Mouse (Mus musculus): Measurements from ENCODE around the gene Iapp. TPM values are rescaled to one million over a fixed set of nuclear protein-coding genes. Genes with fewer than 3 reads are reported as not detected.
"Not testable (repeated sequence)": the region's sequence is repeated elsewhere in the genome, so short reads cannot be mapped to it uniquely, and the experiment has no call there.

The Iapp gene
- polyA plus RNA-seq, 1 experiment from 2014 or later: 35.9 TPM

- ATAC-seq: no peak
- no peaks in the 10 kb centered on the region for H3K27me3 ChIP-seq (replicated peaks; ENCODE audit: control insufficient read depth, insufficient read depth, low read length)
- H3K27ac ChIP-seq (ENCODE audit: low read length): no peak overlapping the region
- H3K9me3 ChIP-seq (ENCODE audit: control insufficient read depth, low read length): no peaks in the 10 kb centered on the region
- H3K9ac ChIP-seq (ENCODE audit: low read depth, low read length): no peak overlapping the region
- no peak overlapping the region for H3K4me2 ChIP-seq (ENCODE audit: low read depth, low read length)
- WGBS: 83% methylated on average over 1 of the region's 1 CpGs
- H3K4me1 ChIP-seq (ENCODE audit: control insufficient read depth, insufficient read depth, low read length): no peaks in the 10 kb centered on the region
- no peaks in the 10 kb centered on the region for H3K36me3 ChIP-seq (ENCODE audit: control insufficient read depth, insufficient read depth, low read length)
- no peak overlapping the region for H3K4me3 ChIP-seq (ENCODE audit: low read length)
Observed at GRCm38 (mm10) chr6:142329201-142329600, 31.0 kb downstream of the Iapp start.

- Histone ChIP-seq H3K4me1 (ENCODE audit: control insufficient read depth, insufficient read depth, low read length) (no peaks in the 10 kb centered on the region), H3K9ac (ENCODE audit: low read depth, low read length) (no peak overlapping the region), H3K27me3 (replicated peaks; ENCODE audit: control insufficient read depth, insufficient read depth, low read length) (no peaks in the 10 kb centered on the region), H3K4me2 (ENCODE audit: low read depth, low read length) (no peak overlapping the region), H3K9me3 (ENCODE audit: control insufficient read depth, low read length) (no peaks in the 10 kb centered on the region), H3K36me3 (ENCODE audit: control insufficient read depth, insufficient read depth, low read length) (no peaks in the 10 kb centered on the region), H3K27ac (ENCODE audit: low read length) (no peak overlapping the region), H3K4me3 (ENCODE audit: low read length) (no peak overlapping the region)
- WGBS: 72% methylated on average over 2 of the region's 2 CpGs
- no peak for ATAC-seq
Observed at GRCm38 (mm10) chr6:142338961-142339360, 40.7 kb downstream of the Iapp start.

- H3K9me3 ChIP-seq (ENCODE audit: control insufficient read depth, low read length): no peaks in the 10 kb centered on the region
- ATAC-seq: no peak
- H3K4me1 ChIP-seq (ENCODE audit: control insufficient read depth, insufficient read depth, low read length): no peaks in the 10 kb centered on the region
- H3K4me3 ChIP-seq (ENCODE audit: low read length): no peak overlapping the region
- no peaks in the 10 kb centered on the region for H3K27me3 ChIP-seq (replicated peaks; ENCODE audit: control insufficient read depth, insufficient read depth, low read length)
- H3K27ac ChIP-seq (ENCODE audit: low read length): no peak overlapping the region
- H3K36me3 ChIP-seq (ENCODE audit: control insufficient read depth, insufficient read depth, low read length): no peaks in the 10 kb centered on the region
- WGBS: 36% methylated on average over 2 of the region's 2 CpGs
- H3K9ac ChIP-seq (ENCODE audit: low read depth, low read length): no peak overlapping the region
- no peak overlapping the region for H3K4me2 ChIP-seq (ENCODE audit: low read depth, low read length)
Observed at GRCm38 (mm10) chr6:142339576-142339975, 41.4 kb downstream of the Iapp start.

- Histone ChIP-seq H3K4me3 (ENCODE audit: low read length) (no peak overlapping the region), H3K4me2 (ENCODE audit: low read depth, low read length) (no peak overlapping the region)
- ATAC-seq: no peak
Observed at GRCm38 (mm10) chr6:142343561-142343960, 45.3 kb downstream of the Iapp start.

GRCm38 (mm10) chr6:142345440-142346038 is 47.3 kb downstream of the Iapp start, which contains the start of gene Pyroxd1:
Gene Pyroxd1, plus strand, starts transcription at chr6:142345654.
- Histone ChIP-seq H3K27me3 (replicated peaks; ENCODE audit: control insufficient read depth, insufficient read depth, low read length) (no peaks in the 10 kb centered on the region), H3K4me3 (ENCODE audit: low read length) (peak within 1 kb of the TSS; percentile 80), H3K4me2 (ENCODE audit: low read depth, low read length) (peak within 1 kb of the TSS; percentile 59), H3K4me1 (ENCODE audit: control insufficient read depth, insufficient read depth, low read length) (no peaks in the 10 kb centered on the region), H3K27ac (ENCODE audit: low read length) (peak within 1 kb of the TSS; percentile 84), H3K9me3 (ENCODE audit: control insufficient read depth, low read length) (no peaks in the 10 kb centered on the region), H3K9ac (ENCODE audit: low read depth, low read length) (peak within 1 kb of the TSS; percentile 78), H3K36me3 (ENCODE audit: control insufficient read depth, insufficient read depth, low read length) (no peaks in the 10 kb centered on the region)
- under 1% methylated on average over 48 of the region's 48 CpGs for WGBS
- ATAC-seq: peak; percentile 98

More at GRCm38 (mm10) chr6:142343561-142343960, 45.3 kb downstream of the Iapp start:
- 69% methylated on average over 2 of the region's 2 CpGs for WGBS
- Histone ChIP-seq H3K9ac (ENCODE audit: low read depth, low read length) (no peak overlapping the region), H3K36me3 (ENCODE audit: control insufficient read depth, insufficient read depth, low read length) (no peaks in the 10 kb centered on the region), H3K27ac (ENCODE audit: low read length) (no peak overlapping the region), H3K9me3 (ENCODE audit: control insufficient read depth, low read length) (no peaks in the 10 kb centered on the region), H3K27me3 (replicated peaks; ENCODE audit: control insufficient read depth, insufficient read depth, low read length) (no peaks in the 10 kb centered on the region), H3K4me1 (ENCODE audit: control insufficient read depth, insufficient read depth, low read length) (no peaks in the 10 kb centered on the region)

GRCm38 (mm10) chr6:142346181-142347110 is 48.2 kb downstream of the Iapp start:
- Histone ChIP-seq H3K4me1 (ENCODE audit: control insufficient read depth, insufficient read depth, low read length) (no peaks in the 10 kb centered on the region), H3K9ac (ENCODE audit: low read depth, low read length) (peak overlapping the region; percentile 78), H3K36me3 (ENCODE audit: control insufficient read depth, insufficient read depth, low read length) (no peaks in the 10 kb centered on the region), H3K4me2 (ENCODE audit: low read depth, low read length) (peak overlapping the region; percentile 59), H3K27me3 (replicated peaks; ENCODE audit: control insufficient read depth, insufficient read depth, low read length) (no peaks in the 10 kb centered on the region), H3K9me3 (ENCODE audit: control insufficient read depth, low read length) (no peaks in the 10 kb centered on the region), H3K4me3 (ENCODE audit: low read length) (peak overlapping the region; percentile 80), H3K27ac (ENCODE audit: low read length) (no peak overlapping the region; the same call in 1 of the 2 replicates)
- WGBS: 40% methylated on average over 12 of the region's 12 CpGs
- ATAC-seq: peak; percentile 52

GRCm38 (mm10) chr6:142347431-142348385 is 49.5 kb downstream of the Iapp start:
- H3K36me3 ChIP-seq (ENCODE audit: control insufficient read depth, insufficient read depth, low read length): no peaks in the 10 kb centered on the region
- H3K27ac ChIP-seq (ENCODE audit: low read length): no peak overlapping the region
- H3K27me3 ChIP-seq (replicated peaks; ENCODE audit: control insufficient read depth, insufficient read depth, low read length): no peaks in the 10 kb centered on the region
- no peaks in the 10 kb centered on the region for H3K9me3 ChIP-seq (ENCODE audit: control insufficient read depth, low read length)
- no peak overlapping the region for H3K9ac ChIP-seq (ENCODE audit: low read depth, low read length)
- WGBS: 72% methylated on average over 11 of the region's 11 CpGs
- H3K4me1 ChIP-seq (ENCODE audit: control insufficient read depth, insufficient read depth, low read length): no peaks in the 10 kb centered on the region
- no peak overlapping the region for H3K4me2 ChIP-seq (ENCODE audit: low read depth, low read length)
- no peak overlapping the region for H3K4me3 ChIP-seq (ENCODE audit: low read length)
- ATAC-seq: no peak

GRCm38 (mm10) chr6:142352099-142352498 is 53.9 kb downstream of the Iapp start:
- H3K27me3 ChIP-seq (replicated peaks; ENCODE audit: control insufficient read depth, insufficient read depth, low read length); ATAC-seq; H3K9ac ChIP-seq (ENCODE audit: low read depth, low read length); H3K4me1 ChIP-seq (ENCODE audit: control insufficient read depth, insufficient read depth, low read length); H3K4me3 ChIP-seq (ENCODE audit: low read length); H3K4me2 ChIP-seq (ENCODE audit: low read depth, low read length); H3K9me3 ChIP-seq (ENCODE audit: control insufficient read depth, low read length); H3K27ac ChIP-seq (ENCODE audit: low read length); H3K36me3 ChIP-seq (ENCODE audit: control insufficient read depth, insufficient read depth, low read length): not testable (repeated sequence)
- WGBS: 80% methylated on average over 3 of the region's 3 CpGs

Measured in intestine, embryonic 16.5 days (tissue).